Mouse (Mus musculus): Measurements from ENCODE around the gene Car10.

DNA sequence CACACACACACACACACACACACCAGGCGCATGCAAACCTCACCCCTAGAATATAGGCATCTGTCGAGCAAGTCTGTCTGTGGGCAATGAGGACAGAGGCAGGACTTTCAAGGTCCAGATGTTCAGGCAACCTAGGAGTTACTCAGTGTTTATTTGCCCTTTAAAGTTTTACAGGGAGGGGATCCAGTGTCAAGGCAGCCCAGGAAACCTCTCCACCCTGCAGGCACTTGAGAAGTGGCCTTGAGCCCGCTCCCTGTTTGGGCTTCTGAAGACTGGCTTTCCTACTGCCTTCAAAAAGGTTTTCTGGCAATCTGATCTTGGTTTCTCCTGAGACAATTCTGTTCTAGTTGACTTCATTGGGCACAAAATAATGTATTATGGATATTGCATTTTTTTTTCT is 428.1 kb downstream of the Car10 start:
- no peak for TF ChIP-seq POLR2A (IDR thresholded peaks at IDR 0.05; ENCODE audit: borderline replicate concordance, low read depth, low read length)
- TF ChIP-seq CTCF (IDR thresholded peaks at IDR 0.05; ENCODE audit: low read depth, low read length), result no peak

All from bone marrow macrophage, adult 2 months (primary cell).